ENCODE assay signal across 8 mouse cellular contexts in genomic region chr7:75575120-75575649, GRCm38 (mm10).
DNase-seq lines count a peak whose midpoint lies in the region; ATAC-seq and TF ChIP-seq lines count a peak whose summit lies in the region.

No protein-coding gene starts in this region.

- no peak overlapping the region for H3K4me2 ChIP-seq in liver, embryonic 11.5 days
- peak overlapping the region; percentile 19; the same call in 1 of the 2 replicates for H3K4me2 ChIP-seq in liver, postnatal 0 days (ENCODE audit: low read depth, low read length)

- peak; percentile 70 for DNase-seq in liver, adult 2 months (ENCODE audit: extremely low read depth, low read depth, low spot score)
- DNase-seq in liver, embryonic 11.5 days (ENCODE audit: low spot score): no peak
- peak; percentile 48 for DNase-seq in heart, postnatal 25 days (ENCODE audit: low spot score)
- no peak for DNase-seq in liver, postnatal 0 days
- DNase-seq in urinary bladder, postnatal 25 days (ENCODE audit: low spot score): no peak
- DNase-seq in testis, postnatal 14 days (ENCODE audit: low spot score): no peak
- DNase-seq in frontal cortex, postnatal 36 days (ENCODE audit: low spot score in 2 of 2): no peak

- H3K27me3 ChIP-seq in liver, adult 2 months (ENCODE audit: control insufficient read depth, insufficient read depth, low read length): no peaks in the 10 kb centered on the region
- no peaks in the 10 kb centered on the region for H3K27me3 ChIP-seq in liver, embryonic 11.5 days (replicated peaks; ENCODE audit: control insufficient read depth, insufficient read depth, low read length)
- H3K27me3 ChIP-seq in liver, postnatal 0 days (ENCODE audit: insufficient read depth, low read length): no peaks in the 10 kb centered on the region

- peak; percentile 42 for TF ChIP-seq EP300 in liver, postnatal 0 days (IDR thresholded peaks at IDR 0.05; ENCODE audit: low read depth)

- peaks cover 4% of the 10 kb centered on the region; the same call in 1 of the 2 replicates for H3K4me1 ChIP-seq in liver, adult 2 months (ENCODE audit: control insufficient read depth, insufficient read depth, low read length)
- peaks cover 36% of the 10 kb centered on the region for H3K4me1 ChIP-seq in liver, embryonic 11.5 days (replicated peaks; ENCODE audit: control insufficient read depth, insufficient read depth, low read length)
- peaks cover 29% of the 10 kb centered on the region for H3K4me1 ChIP-seq in liver, postnatal 0 days (ENCODE audit: insufficient read depth)

- peak overlapping the region; percentile 35; the same call in 1 of the 2 replicates for H3K27ac ChIP-seq in liver, adult 2 months (replicated peaks; ENCODE audit: insufficient read depth, low read depth, low read length)
- H3K27ac ChIP-seq in liver, embryonic 11.5 days (ENCODE audit: low read depth, low read length): no peak overlapping the region
- H3K27ac ChIP-seq in liver, postnatal 0 days (ENCODE audit: low read depth): peak overlapping the region; percentile 77

- TF ChIP-seq POLR2A in liver, adult 2 months (IDR thresholded peaks at IDR 0.05; ENCODE audit: extremely low read depth, insufficient read depth, low read length): no peak

- no peak overlapping the region for H3K9ac ChIP-seq in liver, adult 2 months (ENCODE audit: low read depth, low read length)
- H3K9ac ChIP-seq in liver, embryonic 11.5 days (ENCODE audit: low read depth, low read length): no peak overlapping the region
- H3K9ac ChIP-seq in liver, postnatal 0 days (replicated peaks): 0 out of 2 replicates have a peak overlapping the region, but pooled peaks have one; percentile 23

- intact Hi-C loops in heart, postnatal 25 days (cut with DNase I): loop anchor here (5.0 kb wide), 1 partner anchor 142 kb away; no protein-coding TSS in a partner anchor

- WGBS in liver, adult 2 months: 26% methylated on average over 9 of the region's 9 CpGs
- WGBS in liver, embryonic 11.5 days: 25% methylated on average over 9 of the region's 9 CpGs
- 16% methylated on average over 9 of the region's 9 CpGs for WGBS in liver, postnatal 0 days (ENCODE audit: insufficient replicate concordance)

- H3K36me3 ChIP-seq in liver, adult 2 months (ENCODE audit: control insufficient read depth, insufficient read depth, low read length): peaks cover 6% of the 10 kb centered on the region
- no peaks in the 10 kb centered on the region for H3K36me3 ChIP-seq in liver, embryonic 11.5 days (ENCODE audit: control insufficient read depth, insufficient read depth, low read length)
- H3K36me3 ChIP-seq in liver, postnatal 0 days (replicated peaks; ENCODE audit: insufficient read depth, low read length): 0 out of 2 replicates have a peak, but pooled peaks cover 5% of the 10 kb centered on the region

- no peak overlapping the region for H3K4me3 ChIP-seq in liver, adult 2 months (ENCODE audit: insufficient read depth, low read depth, low read length)
- no peak overlapping the region for H3K4me3 ChIP-seq in liver, embryonic 11.5 days (ENCODE audit: low read depth, low read length)
- no peak overlapping the region for H3K4me3 ChIP-seq in liver, postnatal 0 days (ENCODE audit: low read depth, low read length)

- H3K9me3 ChIP-seq in liver, embryonic 11.5 days (ENCODE audit: control insufficient read depth, low read length): no peaks in the 10 kb centered on the region
- H3K9me3 ChIP-seq in liver, postnatal 0 days (ENCODE audit: low read length): no peaks in the 10 kb centered on the region

- no peak for TF ChIP-seq CTCF in liver, adult 2 months (IDR thresholded peaks at IDR 0.05; ENCODE audit: low read depth, low read length)
- TF ChIP-seq CTCF in liver, postnatal 0 days (IDR thresholded peaks at IDR 0.05; ENCODE audit: low read depth): no peak

- ATAC-seq in liver, embryonic 11.5 days (replicated peaks; ENCODE audit: low FRiP score): no peak; the same call in 1 of the 2 replicates
- ATAC-seq in common myeloid progenitor, adult 5-6 weeks (replicated peaks; ENCODE audit: low read depth, poor library complexity, severe bottlenecking): peak; percentile 40
- ATAC-seq in liver, postnatal 0 days: peak; percentile 74

- H3K79me2 ChIP-seq in liver, adult 2 months (ENCODE audit: control insufficient read depth, insufficient read depth, low read length): no peaks in the 10 kb centered on the region; the same call in 1 of the 2 replicates

Comparison
In these comparisons a context has a peak if more than half of its experiments do, and no peak if none do; other contexts are left out.
1. DNase-seq: peak in liver, adult 2 months (single experiment) and heart, postnatal 25 days (single experiment); none in liver, embryonic 11.5 days (single experiment), liver, postnatal 0 days (single experiment), urinary bladder, postnatal 25 days (single experiment), testis, postnatal 14 days (single experiment) and frontal cortex, postnatal 36 days (0 of 2).